Mouse (Mus musculus) MEL (cell line): ENCODE data around the gene Ndufs1.

Experiments used
- EP300 ChIP-seq, 2 experiments: IDR thresholded peaks; 2 replicates each; pipeline ENCODE4 v1.6.1; 2011; ENCODE audit warnings: improper control_type of control experiment in 2 of 2, low read length in 2 of 2, low read depth in 1 of 2, mild to moderate bottlenecking in 1 of 2
- JUND ChIP-seq: IDR thresholded peaks from 2 replicates; pipeline ENCODE4 v1.6.1; 2011; ENCODE audit warnings: low read depth, mild to moderate bottlenecking, improper control_type of control experiment, low read length
- TCF12 ChIP-seq: IDR thresholded peaks from 2 replicates; pipeline ENCODE4 v1.6.1; 2014; ENCODE audit warnings: low read depth, mild to moderate bottlenecking, inconsistent platforms, low read length, improper control_type of control experiment, moderate library complexity

- no peak for TF ChIP-seq TCF12
- no peak for TF ChIP-seq EP300 (IDR thresholded peaks at IDR 0.05; ENCODE audit: low read depth in 1 of 2, low read length in 2 of 2)
- TF ChIP-seq JUND = no peak
Measured at GRCm38 (mm10) chr1:63214631-63215030, 38.0 kb upstream of the Ndufs1 start.
